Mouse (Mus musculus): ENCODE results near the gene Polr1d.

The Polr1d gene

DNA sequence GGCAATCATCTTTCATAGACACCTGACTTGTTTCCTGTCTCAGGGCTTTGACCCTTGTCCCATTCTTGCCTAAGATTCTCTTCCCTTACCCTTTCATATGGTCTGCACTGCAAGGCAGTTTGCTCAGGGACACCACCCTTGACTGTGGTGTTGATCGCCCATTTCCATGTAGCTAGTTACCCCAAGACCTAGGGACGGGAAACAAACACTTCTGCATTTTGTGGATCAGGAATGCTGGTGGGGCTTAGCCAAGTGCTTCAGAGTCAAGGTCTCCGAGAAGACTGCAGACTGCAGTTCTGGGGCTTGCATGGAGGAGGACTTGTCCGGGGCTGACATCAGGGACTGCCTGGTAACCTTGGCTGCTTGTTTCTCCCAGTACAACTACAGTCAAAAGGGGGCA is 10.0 kb downstream of the Polr1d start:
- no peak for DNase-seq (ENCODE audit: low read depth, low spot score)

DNA sequence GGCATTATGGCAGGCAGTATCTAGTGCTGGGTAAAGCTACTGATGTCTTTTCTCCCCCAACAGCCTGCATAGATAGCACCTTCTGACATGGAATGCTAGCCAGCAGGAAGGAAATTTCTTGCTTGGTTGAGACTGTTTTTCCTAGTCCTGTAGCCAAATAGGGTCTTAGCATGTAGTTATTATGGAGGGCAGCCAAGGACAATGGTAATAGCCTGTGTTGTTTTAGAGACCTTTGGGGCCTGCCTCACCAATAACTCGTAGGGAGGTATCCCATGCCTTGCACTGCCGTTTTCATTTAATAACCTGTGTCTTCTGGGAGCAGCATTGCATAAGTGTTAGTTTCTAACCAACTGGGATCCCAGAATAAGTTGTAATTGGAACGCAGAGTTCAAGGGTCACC is 13.0 kb downstream of the Polr1d start:
- no peak for DNase-seq (ENCODE audit: low read depth, low spot score)

DNA sequence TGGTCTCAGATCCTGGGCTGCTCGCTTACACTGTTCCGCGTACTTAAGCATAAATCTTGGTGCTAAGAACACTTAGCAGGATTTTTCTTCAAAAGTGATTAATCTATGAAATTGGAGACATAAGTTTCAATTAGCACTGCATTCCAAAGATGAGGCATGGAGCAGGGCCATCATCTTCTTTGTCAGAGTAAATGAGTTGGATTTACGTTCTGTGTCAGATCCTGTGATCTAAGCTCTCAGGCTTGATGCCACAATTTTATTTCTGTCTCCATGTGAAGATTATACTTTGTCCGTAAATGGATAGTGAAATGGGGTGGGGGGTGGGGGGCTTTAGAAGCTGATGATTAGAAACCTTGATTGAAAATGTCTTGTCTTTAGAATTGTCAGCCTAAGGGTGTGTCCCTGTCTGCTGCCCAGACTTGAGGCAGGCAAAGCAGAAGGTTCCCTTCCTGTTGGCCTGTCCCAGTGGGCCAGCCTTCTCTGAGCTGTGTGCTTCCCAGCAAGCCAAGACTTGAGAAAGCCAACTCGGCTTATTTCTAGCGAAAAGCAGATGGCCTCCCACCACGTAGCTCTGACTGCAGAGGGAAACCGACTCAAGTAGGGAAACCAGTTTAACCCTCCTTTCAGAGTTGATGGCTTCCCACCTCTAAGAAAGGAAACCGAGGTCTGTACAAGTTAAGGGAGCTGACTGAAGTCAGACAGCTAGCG is 13.6 kb downstream of the Polr1d start:
- DNase-seq (ENCODE audit: low read depth, low spot score): no peak

DNA sequence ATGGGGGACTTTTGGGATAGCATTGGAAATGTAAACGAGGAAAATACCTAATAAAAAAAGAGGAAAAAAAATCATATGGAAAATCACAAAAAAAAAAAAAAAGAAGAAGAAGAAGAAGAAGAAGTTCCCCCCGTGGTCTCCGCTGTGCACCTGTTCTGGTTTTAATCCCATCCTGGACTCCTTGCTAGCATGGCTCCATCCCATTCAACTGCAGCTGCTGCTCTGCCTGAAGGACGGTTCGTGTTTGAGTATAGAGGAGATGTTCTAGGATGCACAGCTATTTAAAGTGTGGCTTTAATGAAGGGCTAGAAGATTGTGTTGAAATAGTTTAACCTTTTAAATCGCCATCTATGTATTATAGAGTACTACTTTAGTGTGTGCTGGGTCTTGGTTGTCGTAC is 15.6 kb downstream of the Polr1d start:
- DNase-seq (ENCODE audit: low read depth, low spot score): no peak

DNA sequence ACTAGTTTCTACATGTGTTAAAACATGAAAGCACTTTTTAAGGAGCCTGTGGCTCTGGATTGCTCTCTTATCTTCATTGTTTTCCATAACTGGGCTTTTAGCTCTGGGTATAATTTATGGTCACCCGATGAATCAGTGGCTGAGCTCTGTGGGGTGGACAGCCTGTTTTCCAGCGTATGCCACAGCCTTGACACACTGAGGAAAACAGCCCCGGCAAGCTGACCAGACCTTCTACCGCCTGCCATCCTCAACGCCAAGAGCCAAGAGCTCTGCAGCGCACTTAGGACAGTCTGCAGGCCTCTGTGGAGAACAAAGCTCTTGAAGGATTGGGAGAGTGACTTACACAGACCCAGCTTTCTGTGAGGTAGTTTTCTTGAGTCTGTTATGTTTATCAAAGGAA is 17.4 kb downstream of the Polr1d start:
- no peak for DNase-seq (ENCODE audit: low read depth, low spot score)

DNA sequence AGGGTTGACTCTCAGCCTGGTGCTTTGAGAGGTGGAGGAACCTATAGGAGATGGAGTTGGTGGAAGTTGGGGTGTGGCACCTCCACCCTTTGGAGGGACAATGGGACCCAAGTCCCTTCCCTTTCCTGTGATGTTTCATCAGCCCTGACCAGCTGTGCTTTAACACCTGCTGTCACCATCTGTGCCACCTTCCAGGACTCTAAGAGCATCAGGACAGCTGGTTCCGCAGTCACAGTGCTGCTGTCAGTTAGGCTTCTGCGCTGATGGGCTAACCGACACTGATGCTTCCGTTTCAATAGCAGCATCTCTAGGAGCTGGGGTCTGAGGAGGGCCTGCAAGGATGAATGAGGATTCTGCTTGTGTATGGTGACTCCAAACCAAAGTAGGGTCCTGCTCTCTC is 19.7 kb downstream of the Polr1d start:
- DNase-seq (ENCODE audit: low read depth, low spot score): no peak

DNA sequence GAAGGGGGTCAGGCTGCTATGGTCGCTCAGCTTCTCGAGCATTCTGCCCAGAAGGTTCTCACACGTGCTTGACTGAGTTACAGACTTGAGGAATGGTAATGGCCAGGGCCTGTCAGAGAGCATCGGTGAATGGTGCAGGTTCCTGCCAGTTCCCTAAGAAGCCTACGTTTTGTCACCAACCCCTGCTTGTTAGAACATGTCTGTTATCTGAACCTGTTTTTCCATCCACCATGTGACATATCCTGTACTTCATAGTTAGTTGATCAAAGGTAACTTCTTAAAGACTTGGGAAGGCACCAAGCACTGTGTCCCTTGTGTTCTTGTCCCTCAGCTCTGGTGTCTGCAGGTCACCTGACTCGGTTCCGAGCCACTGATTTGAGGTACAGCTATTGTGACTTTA is 21.8 kb downstream of the Polr1d start:
- DNase-seq (ENCODE audit: low read depth, low spot score): no peak

DNA sequence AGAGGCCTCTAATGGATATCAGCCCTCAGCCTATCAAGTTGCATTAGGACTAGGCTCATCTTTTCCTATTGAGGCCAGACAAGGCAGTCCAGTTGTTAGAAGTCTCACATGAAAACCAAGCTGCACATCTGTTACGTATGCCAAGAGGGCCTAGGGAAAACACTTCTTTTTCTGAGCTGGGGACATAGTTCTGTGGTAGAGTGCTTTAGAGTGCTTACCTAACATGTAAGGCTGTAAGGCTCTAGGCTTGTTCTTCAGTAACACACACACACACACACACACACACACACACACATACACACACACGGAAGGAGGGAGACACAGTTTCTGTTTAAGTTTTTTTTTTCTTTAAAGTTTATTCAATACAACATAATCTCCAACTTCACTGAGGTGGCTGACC is 23.3 kb downstream of the Polr1d start:
- DNase-seq (ENCODE audit: low read depth, low spot score): no peak

DNA sequence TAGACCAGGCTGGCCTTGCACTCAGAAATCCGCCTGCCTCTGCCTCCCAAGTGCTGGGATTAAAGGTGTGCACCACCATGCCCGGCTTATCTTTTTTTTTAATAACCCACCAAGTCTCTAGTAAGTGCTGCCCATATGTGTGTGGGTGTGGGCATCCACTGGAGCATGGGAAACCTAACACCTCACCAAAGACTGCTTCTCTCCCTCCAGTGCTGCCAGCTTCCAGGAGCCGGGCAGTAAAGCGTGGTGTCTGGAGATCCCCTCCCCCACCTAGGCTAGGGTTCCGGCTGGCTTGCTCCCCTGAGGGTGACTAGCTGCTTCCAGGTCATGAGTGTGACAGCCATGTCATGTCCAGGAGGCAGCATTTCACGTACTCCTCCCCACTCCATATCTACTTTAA is 25.4 kb downstream of the Polr1d start:
- DNase-seq (ENCODE audit: low read depth, low spot score): no peak

- no peak for DNase-seq (ENCODE audit: low read depth, low spot score)
Observed at GRCm38 (mm10) chr5:147107276-147107675, 30.4 kb downstream of the Polr1d start.

GRCm38 (mm10) chr5:147108861-147109591 is 32.2 kb downstream of the Polr1d start:
- no peak for DNase-seq (ENCODE audit: low read depth, low spot score)

- DNase-seq (ENCODE audit: low read depth, low spot score): no peak
Observed at GRCm38 (mm10) chr5:147114738-147115137, 37.9 kb downstream of the Polr1d start.

DNA sequence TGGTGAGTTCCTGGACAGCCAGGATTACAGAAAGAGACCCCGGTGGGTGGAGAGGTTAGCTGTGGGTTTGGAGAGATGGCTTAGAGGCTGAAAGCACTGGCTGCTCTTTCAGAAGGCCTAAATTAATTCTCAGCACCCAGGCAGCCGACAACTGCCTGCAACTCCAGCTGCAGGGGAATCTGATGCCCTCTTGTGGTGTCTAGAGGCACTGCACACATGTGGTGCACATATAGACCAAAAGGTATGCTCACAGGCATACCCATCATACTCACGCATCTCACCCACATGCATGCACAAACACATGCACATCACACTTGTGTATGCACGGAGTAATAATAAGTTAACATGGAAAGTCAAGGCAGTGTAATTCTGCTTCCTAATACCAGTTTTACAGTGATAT is 38.8 kb downstream of the Polr1d start:
- DNase-seq (ENCODE audit: low read depth, low spot score): peak; percentile 14

GRCm38 (mm10) chr5:147117027-147117426 is 40.2 kb downstream of the Polr1d start:
- DNase-seq (ENCODE audit: low read depth, low spot score): no peak

DNA sequence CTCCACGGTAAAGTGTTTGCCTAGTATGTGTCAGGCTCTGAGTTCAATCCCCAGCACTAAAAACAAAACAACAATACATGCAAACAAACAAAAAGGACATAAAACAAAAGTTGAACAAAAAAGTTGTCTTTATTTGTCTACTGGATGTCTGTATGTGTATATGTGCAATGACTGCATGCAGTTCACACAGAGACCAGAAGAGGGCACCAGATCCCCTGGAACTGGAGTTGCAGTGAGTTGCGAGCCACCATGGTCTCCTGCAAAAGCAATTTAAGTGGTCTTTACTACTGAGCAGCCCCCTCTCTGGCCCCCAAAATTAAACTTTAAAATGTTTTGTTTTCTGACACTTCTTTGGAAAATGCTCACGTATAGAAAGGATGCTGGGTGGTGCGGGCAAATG is 44.3 kb downstream of the Polr1d start:
- DNase-seq (ENCODE audit: low read depth, low spot score): peak; percentile 11

GRCm38 (mm10) chr5:147124794-147125193 is 47.9 kb downstream of the Polr1d start:
- DNase-seq (ENCODE audit: low read depth, low spot score): no peak

GRCm38 (mm10) chr5:147125542-147126185 is 48.8 kb downstream of the Polr1d start:
- DNase-seq (ENCODE audit: low read depth, low spot score): no peak

GRCm38 (mm10) chr5:147127860-147128259 is 51.0 kb downstream of the Polr1d start:
- no peak for DNase-seq (ENCODE audit: low read depth, low spot score)

DNA sequence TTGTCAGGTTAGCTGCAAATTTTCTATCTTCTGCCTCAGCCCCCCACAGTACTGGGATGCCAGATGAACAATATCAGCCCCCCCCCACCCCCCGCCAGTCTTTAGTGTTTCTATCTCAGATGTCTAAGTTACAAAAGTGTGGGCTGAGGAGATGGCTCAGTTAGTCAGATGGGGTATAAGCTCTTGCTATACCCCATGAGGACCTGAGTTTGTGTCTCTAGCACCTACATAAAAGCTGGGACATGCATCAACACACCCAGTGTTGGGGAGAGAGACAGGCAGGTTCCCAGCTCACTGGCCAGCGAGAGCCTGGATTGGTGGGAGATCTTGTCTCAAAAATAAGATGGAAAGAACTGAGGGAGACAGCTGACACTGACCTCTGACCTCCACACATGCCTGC is 52.6 kb downstream of the Polr1d start:
- no peak for DNase-seq (ENCODE audit: low read depth, low spot score)

GRCm38 (mm10) chr5:147131912-147132311 is 55.1 kb downstream of the Polr1d start:
- no peak for DNase-seq (ENCODE audit: low read depth, low spot score)

- DNase-seq (ENCODE audit: low read depth, low spot score): no peak
Observed at GRCm38 (mm10) chr5:147133662-147134061, 56.8 kb downstream of the Polr1d start.

DNA sequence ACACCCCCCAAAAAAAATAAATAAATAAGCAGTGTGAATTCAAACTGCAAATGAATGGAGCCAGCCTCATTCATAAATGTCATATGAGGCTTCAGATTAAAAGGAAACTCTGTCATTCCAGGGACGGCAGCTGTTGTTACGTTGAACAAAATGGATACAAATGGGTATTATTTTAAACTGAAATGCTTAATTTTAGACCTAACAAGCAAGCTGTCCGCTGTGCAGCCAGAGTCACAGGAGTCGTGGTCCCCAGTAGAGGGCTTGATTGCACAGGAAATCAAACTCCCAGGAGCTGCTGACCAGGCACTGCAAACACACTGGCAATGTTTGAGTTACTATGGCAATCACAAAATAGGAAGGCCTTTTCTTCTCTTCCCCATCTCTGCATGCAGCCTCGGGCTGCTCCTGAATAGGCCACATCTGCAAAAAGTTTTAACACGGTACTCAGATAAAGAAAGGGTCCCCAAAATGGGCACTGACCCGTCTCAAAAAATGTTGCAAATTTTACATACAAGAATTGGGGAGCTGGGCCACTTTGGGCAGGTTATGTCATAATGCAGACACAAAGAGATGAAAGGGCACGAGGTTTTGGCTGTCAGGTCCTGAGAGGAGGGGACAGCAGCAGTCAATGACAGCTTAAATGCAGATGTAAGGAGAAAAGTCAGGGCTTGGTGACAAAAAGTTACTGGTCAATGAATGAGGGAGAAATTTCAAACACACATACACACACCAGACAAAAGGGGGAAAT is 57.7 kb downstream of the Polr1d start:
- no peak for DNase-seq (ENCODE audit: low read depth, low spot score)
